Mouse (Mus musculus): ENCODE results near the gene Ly6g6f.

GRCm38 (mm10) chr17:35077786-35078233, 7.6 kb downstream of the Ly6g6f start, which contains the start of gene Ly6g6d:
- TF ChIP-seq POLR2A (IDR thresholded peaks at IDR 0.05; ENCODE audit: control insufficient read depth, extremely low read depth, insufficient read depth, low read length, poor library complexity) (no peak), CTCF (IDR thresholded peaks at IDR 0.05; ENCODE audit: borderline replicate concordance, control insufficient read depth, extremely low read depth, insufficient read depth, low read length, poor library complexity) (0 out of 2 replicates have a peak, but pooled peaks have one; percentile 14)
